Mouse (Mus musculus): ENCODE data around the gene Cish. TPM values are rescaled to one million over a fixed set of nuclear protein-coding genes. Genes with fewer than 3 reads are reported as not detected.

Cish gene
- polyA plus RNA-seq, 1 experiment from 2014 or later = 9.5 TPM

- Histone ChIP-seq H3K9ac (replicated peaks; ENCODE audit: low read depth, low read length) (peak within 1 kb of the TSS; percentile 65), H3K36me3 (ENCODE audit: control insufficient read depth, insufficient read depth, low read length) (no peaks in the 10 kb centered on the region), H3K4me2 (replicated peaks; ENCODE audit: low read depth, low read length) (peak within 1 kb of the TSS; percentile 83), H3K27me3 (ENCODE audit: control insufficient read depth, insufficient read depth, low read length) (no peaks in the 10 kb centered on the region), H3K27ac (ENCODE audit: low read length) (0 out of 2 replicates have a peak within 1 kb of the TSS, but pooled peaks have one; percentile 45), H3K4me3 (ENCODE audit: low read depth, low read length) (peak within 1 kb of the TSS; percentile 63), H3K9me3 (ENCODE audit: control insufficient read depth, low read depth, low read length) (no peaks in the 10 kb centered on the region), H3K4me1 (ENCODE audit: control insufficient read depth, insufficient read depth, low read length) (peaks cover 5% of the 10 kb centered on the region)
- WGBS = 3% methylated on average over 30 of the region's 30 CpGs
- ATAC-seq (ENCODE audit: insufficient number of reproducible peaks, insufficient read depth, low FRiP score, low read depth) = peak; percentile 81
Measured at GRCm38 (mm10) chr9:107338172-107338883, 42.5 kb downstream of the Cish start, which contains the start of gene Hemk1. Gene Hemk1, minus strand, starts transcription at chr9:107338350.

- no peaks in the 10 kb centered on the region for H3K36me3 ChIP-seq (ENCODE audit: control insufficient read depth, insufficient read depth, low read length)
- WGBS = under 1% methylated on average over 34 of the region's 34 CpGs
- H3K4me1 ChIP-seq (ENCODE audit: control insufficient read depth, insufficient read depth, low read length) = peaks cover 5% of the 10 kb centered on the region
- H3K4me2 ChIP-seq (replicated peaks; ENCODE audit: low read depth, low read length) = peak within 1 kb of the TSS; percentile 70
- no peaks in the 10 kb centered on the region for H3K9me3 ChIP-seq (ENCODE audit: control insufficient read depth, low read depth, low read length)
- H3K27ac ChIP-seq (ENCODE audit: low read length) = no peak within 1 kb of the TSS
- peak within 1 kb of the TSS; percentile 46 for H3K4me3 ChIP-seq (ENCODE audit: low read depth, low read length)
- H3K27me3 ChIP-seq (ENCODE audit: control insufficient read depth, insufficient read depth, low read length) = no peaks in the 10 kb centered on the region
- peak within 1 kb of the TSS; percentile 45; the same call in 1 of the 2 replicates for H3K9ac ChIP-seq (replicated peaks; ENCODE audit: low read depth, low read length)
- peak; percentile 88 for ATAC-seq (ENCODE audit: insufficient number of reproducible peaks, insufficient read depth, low FRiP score, low read depth)
Measured at GRCm38 (mm10) chr9:107340267-107340859, 44.5 kb downstream of the Cish start, which contains the start of gene 6430571L13Rik. Gene 6430571L13Rik, plus strand, starts transcription at chr9:107340602.

DNA sequence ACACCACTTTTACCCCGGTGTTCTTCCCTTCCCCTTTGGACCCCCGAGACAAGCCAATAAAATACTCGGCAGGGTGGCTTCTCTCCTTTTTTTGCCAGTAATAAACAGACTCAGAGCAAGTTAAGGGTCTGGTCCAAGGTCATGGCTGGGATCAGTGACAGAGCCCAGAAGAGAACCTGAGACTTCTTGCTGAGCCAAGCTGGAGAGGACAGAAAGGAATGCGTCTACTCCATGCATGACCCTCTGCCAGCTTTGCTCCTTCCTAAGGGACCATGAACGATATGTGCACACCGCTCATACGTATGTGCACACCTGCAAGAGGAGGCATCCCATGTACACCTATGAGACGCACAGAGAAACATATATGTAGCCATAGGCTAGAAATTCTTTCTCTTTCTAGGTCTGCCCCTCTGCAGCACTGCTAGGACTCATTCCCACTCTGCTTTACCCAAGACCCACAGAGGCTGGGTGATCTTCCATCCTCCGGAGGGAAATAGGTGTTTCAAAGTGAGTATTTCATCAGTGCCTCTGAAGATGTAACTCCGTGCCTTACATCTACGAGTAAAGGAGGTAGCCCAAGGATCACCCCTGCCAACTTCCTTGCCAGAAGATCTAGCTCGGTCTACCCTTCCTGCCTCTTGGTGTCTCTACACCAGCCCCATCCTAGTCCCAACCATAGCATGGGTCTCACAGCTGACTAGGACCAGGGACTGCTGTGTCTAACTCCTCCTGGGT is 45.3 kb downstream of the Cish start:
- 49% methylated on average over 12 of the region's 12 CpGs for WGBS
- Histone ChIP-seq H3K4me1 (ENCODE audit: control insufficient read depth, insufficient read depth, low read length) (peaks cover 5% of the 10 kb centered on the region), H3K36me3 (ENCODE audit: control insufficient read depth, insufficient read depth, low read length) (no peaks in the 10 kb centered on the region), H3K4me3 (ENCODE audit: low read depth, low read length) (peak overlapping the region; percentile 46), H3K9ac (replicated peaks; ENCODE audit: low read depth, low read length) (peak overlapping the region; percentile 45; the same call in 1 of the 2 replicates), H3K27me3 (ENCODE audit: control insufficient read depth, insufficient read depth, low read length) (no peaks in the 10 kb centered on the region), H3K27ac (ENCODE audit: low read length) (no peak overlapping the region), H3K4me2 (replicated peaks; ENCODE audit: low read depth, low read length) (peak overlapping the region; percentile 70), H3K9me3 (ENCODE audit: control insufficient read depth, low read depth, low read length) (no peaks in the 10 kb centered on the region)
- ATAC-seq (ENCODE audit: insufficient number of reproducible peaks, insufficient read depth, low FRiP score, low read depth) = no peak

GRCm38 (mm10) chr9:107342201-107342709 is 46.4 kb downstream of the Cish start:
- H3K27ac ChIP-seq (ENCODE audit: low read length) = no peak overlapping the region
- no peaks in the 10 kb centered on the region for H3K27me3 ChIP-seq (ENCODE audit: control insufficient read depth, insufficient read depth, low read length)
- 88% methylated on average over 11 of the region's 11 CpGs for WGBS
- no peaks in the 10 kb centered on the region for H3K36me3 ChIP-seq (ENCODE audit: control insufficient read depth, insufficient read depth, low read length)
- H3K9ac ChIP-seq (replicated peaks; ENCODE audit: low read depth, low read length) = no peak overlapping the region
- no peak overlapping the region for H3K4me2 ChIP-seq (replicated peaks; ENCODE audit: low read depth, low read length)
- no peaks in the 10 kb centered on the region for H3K9me3 ChIP-seq (ENCODE audit: control insufficient read depth, low read depth, low read length)
- no peak for ATAC-seq (ENCODE audit: insufficient number of reproducible peaks, insufficient read depth, low FRiP score, low read depth)
- no peak overlapping the region for H3K4me3 ChIP-seq (ENCODE audit: low read depth, low read length)
- H3K4me1 ChIP-seq (ENCODE audit: control insufficient read depth, insufficient read depth, low read length) = peaks cover 5% of the 10 kb centered on the region

DNA sequence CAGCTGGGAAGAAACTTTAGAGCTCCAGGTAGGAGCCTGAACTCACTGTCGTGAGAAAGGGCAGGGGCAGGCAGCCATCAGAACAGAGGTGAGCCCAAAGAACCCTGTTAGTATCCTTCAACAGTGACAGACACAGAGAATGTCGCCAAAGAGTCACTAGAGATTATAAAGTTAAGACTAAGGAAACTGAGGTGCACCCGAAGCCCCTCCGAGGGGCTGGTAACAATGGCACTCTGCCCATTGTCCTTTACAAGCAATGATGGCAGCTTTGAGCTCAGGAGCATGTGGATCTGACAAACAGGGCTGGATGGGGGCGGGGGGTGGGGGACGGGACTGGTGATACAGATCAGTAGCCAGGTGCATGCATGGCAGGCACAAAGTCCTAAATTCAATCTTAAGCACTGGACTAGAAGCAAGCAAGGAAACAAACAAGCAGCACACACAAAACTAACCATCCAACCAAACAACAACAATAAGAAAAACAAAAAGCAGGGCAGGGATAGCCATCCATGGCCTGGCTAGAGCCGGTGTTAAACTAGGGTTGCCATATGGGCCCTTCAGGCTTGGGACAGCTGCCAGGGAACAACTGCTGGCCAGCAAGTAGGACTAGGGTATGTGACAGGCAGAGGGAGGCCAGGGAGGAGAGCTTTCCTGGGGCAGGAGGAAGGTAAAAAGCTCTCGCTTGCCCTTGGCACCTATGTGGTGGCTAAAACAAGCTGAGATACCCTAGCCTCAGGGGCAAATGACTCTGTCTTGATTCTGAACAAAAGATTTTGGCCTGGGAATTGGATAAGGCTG is 47.5 kb downstream of the Cish start:
- Histone ChIP-seq H3K36me3 (ENCODE audit: control insufficient read depth, insufficient read depth, low read length) (no peaks in the 10 kb centered on the region), H3K4me1 (ENCODE audit: control insufficient read depth, insufficient read depth, low read length) (peaks cover 5% of the 10 kb centered on the region), H3K27me3 (ENCODE audit: control insufficient read depth, insufficient read depth, low read length) (no peaks in the 10 kb centered on the region), H3K9me3 (ENCODE audit: control insufficient read depth, low read depth, low read length) (no peaks in the 10 kb centered on the region), H3K4me2 (replicated peaks; ENCODE audit: low read depth, low read length) (no peak overlapping the region), H3K9ac (replicated peaks; ENCODE audit: low read depth, low read length) (no peak overlapping the region), H3K4me3 (ENCODE audit: low read depth, low read length) (no peak overlapping the region), H3K27ac (ENCODE audit: low read length) (no peak overlapping the region)
- 64% methylated on average over 8 of the region's 8 CpGs for WGBS
- ATAC-seq (ENCODE audit: insufficient number of reproducible peaks, insufficient read depth, low FRiP score, low read depth) = no peak

GRCm38 (mm10) chr9:107344027-107344426 is 48.2 kb downstream of the Cish start:
- WGBS = 74% methylated on average over 6 of the region's 6 CpGs
- Histone ChIP-seq H3K9me3 (ENCODE audit: control insufficient read depth, low read depth, low read length) (no peaks in the 10 kb centered on the region), H3K36me3 (ENCODE audit: control insufficient read depth, insufficient read depth, low read length) (no peaks in the 10 kb centered on the region), H3K27me3 (ENCODE audit: control insufficient read depth, insufficient read depth, low read length) (no peaks in the 10 kb centered on the region), H3K27ac (ENCODE audit: low read length) (no peak overlapping the region), H3K9ac (replicated peaks; ENCODE audit: low read depth, low read length) (no peak overlapping the region), H3K4me3 (ENCODE audit: low read depth, low read length) (no peak overlapping the region), H3K4me1 (ENCODE audit: control insufficient read depth, insufficient read depth, low read length) (no peaks in the 10 kb centered on the region; the same call in 1 of the 2 replicates), H3K4me2 (replicated peaks; ENCODE audit: low read depth, low read length) (no peak overlapping the region)
- ATAC-seq (ENCODE audit: insufficient number of reproducible peaks, insufficient read depth, low FRiP score, low read depth) = no peak

DNA sequence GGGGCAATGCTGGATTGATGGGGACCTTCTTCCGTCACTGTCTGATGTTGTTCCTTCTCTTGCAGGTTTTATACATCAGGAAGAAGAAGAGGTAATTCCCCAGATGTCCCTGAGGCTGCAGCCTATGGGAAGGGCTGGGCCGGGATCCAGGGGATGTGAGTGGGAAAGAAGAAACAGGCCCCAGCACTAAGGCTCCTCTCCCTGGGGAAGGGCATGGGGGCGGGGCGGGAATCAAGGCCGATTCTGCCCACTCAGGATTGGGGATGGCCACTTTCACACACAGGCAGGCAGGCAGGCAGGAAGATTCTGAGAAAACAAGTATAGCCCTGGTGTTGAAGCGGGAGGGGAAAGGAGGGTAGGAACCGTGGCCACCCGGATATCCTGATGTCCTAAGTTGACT is 50.3 kb downstream of the Cish start:
- WGBS = 83% methylated on average over 8 of the region's 8 CpGs
- no peaks in the 10 kb centered on the region for H3K4me1 ChIP-seq (ENCODE audit: control insufficient read depth, insufficient read depth, low read length)
- H3K36me3 ChIP-seq (ENCODE audit: control insufficient read depth, insufficient read depth, low read length) = no peaks in the 10 kb centered on the region

More for the DNA sequence above, 50.3 kb downstream of the Cish start:
- no peaks in the 10 kb centered on the region for H3K27me3 ChIP-seq (ENCODE audit: control insufficient read depth, insufficient read depth, low read length)
- H3K27ac ChIP-seq (ENCODE audit: low read length) = no peak overlapping the region
- no peak for ATAC-seq (ENCODE audit: insufficient number of reproducible peaks, insufficient read depth, low FRiP score, low read depth)
- no peak overlapping the region for H3K4me3 ChIP-seq (ENCODE audit: low read depth, low read length)
- H3K9me3 ChIP-seq (ENCODE audit: control insufficient read depth, low read depth, low read length) = no peaks in the 10 kb centered on the region
- no peak overlapping the region for H3K4me2 ChIP-seq (replicated peaks; ENCODE audit: low read depth, low read length)
- H3K9ac ChIP-seq (replicated peaks; ENCODE audit: low read depth, low read length) = no peak overlapping the region

All from stomach, embryonic 14.5 days (tissue).